Mouse (Mus musculus) spleen, embryonic (tissue): ENCODE measurements around the gene Atf7ip.
"Not testable (repeated sequence)": the region's sequence is repeated elsewhere in the genome, so short reads cannot be mapped to it uniquely, and the experiment has no call there.

Source experiments
- CTCF ChIA-PET: fragments of 350-600 bp; sonication (Branson Sonifier 250); formaldehyde crosslinking; loops from one replicate; lab custom pipeline; 2022; lab: Charles Lee

Gene Atf7ip

DNA sequence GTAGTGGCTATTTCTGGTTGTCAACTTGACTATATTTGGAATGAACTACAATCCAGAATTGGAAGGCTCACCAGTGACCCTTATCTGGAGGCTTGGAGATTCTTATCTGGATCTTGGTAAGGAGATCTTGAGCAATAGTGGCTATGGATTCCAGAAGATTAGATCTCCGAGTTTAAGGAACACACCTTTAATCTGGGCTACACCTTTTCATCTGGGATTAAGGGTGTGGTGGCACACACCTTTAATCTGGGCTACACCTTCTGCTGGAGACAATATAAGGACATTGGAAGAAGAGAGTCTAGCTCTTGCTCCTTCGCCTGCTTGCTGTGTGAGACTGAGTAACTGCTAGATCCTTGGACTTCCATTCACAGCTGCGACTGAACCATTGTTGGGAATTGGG, at the start of gene Atf7ip:
Gene Atf7ip (plus strand): TSS at position 301 of the 400 bp plus-strand sequence.
- CTCF ChIA-PET = not testable (repeated sequence)

DNA sequence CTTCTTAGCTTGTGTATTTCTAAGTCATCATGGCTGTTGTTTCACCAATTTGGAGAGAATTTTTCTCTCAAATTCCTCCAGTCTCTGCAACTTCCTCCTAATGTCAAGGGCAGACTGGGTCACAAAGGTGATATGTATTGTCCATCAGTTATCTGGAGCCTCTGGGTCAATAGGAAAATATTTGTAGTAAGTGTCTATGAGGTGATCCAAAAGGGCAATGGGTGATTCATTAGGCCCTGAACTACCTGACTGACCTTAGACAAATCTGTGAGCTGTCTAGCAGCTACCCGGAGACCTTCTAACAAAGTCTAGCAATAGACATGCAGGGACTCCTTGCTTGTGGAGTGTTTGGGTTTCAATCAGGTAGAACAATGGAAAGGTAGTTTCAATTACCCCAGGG, 49.7 kb upstream of the Atf7ip start:
- CTCF ChIA-PET = no interaction called here

DNA sequence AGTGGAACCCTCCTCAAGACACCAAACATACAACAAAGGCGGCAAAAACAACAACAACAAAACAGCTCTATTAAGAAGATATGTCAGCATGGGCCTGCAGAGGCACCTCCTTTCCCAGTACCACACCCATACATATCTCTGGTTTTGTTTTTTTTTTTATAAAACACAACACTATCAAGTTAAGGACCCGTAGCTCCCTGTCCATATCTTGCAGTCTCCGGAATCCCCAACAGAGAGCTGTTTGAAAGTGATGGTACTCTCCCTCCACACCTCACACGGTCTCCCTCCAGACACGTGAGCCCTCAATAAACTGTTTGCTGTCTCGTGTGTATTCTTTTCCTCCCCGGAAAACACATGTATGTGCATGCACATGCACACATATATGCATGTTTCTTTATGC, 46.8 kb upstream of the Atf7ip start:
- CTCF ChIA-PET = interaction anchor here (0.5 kb wide), 1 partner anchor 14 kb away, joined by 3 read pairs; no protein-coding TSS in a partner anchor

DNA sequence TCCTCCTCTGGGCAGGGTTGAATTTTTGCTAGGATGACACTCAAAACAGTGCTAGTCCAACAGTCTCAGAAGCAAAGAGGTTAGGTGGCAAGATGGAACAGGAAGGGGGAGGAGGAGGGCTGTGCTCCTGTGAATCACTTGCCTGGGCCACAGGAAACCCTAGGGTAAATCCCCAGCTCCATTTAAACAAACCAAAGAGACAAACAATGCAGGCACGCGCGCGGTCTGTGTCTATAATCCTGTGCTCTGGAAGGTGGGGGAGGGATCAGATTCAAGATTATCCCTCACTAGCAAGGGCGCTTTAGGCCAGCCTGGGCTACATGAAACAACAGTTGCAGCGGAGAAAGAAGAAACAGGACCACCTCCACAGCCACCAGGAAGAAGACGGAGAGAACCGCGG, 42.5 kb upstream of the Atf7ip start:
- CTCF ChIA-PET = interaction anchor here (0.7 to 0.9 kb wide), 4 partner anchors 20 to 354 kb away, joined by 3 to 8 read pairs (median 4); no protein-coding TSS in a partner anchor

DNA sequence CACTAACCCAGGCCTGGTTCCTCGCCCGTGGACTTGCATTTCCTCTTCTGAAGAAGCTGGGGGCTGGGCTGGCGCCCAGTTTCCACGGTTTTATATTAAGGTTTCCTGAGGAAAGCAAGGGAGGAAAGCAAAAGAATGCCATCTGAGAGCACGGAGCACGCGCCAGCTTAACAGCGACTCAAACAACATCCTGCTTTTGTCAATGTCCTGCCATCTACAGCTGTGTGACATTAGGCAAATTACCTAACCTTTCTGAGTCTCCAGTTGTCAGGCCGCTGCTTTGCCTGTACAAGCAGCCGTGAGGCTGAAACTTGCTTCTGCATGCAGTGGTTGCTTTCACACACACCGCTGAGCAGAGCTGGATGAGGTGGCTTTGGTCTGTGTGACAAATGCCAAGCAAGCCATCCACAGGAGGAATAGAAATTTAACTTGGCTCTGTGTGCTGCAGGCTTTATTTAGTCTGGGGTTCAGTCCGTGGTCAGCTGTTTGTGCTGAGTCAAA, 41.8 kb upstream of the Atf7ip start:
- CTCF ChIA-PET = interaction anchor here (0.5 to 0.9 kb wide), 5 partner anchors 10 to 277 kb away, joined by 3 to 6 read pairs (median 3); no protein-coding TSS in a partner anchor

DNA sequence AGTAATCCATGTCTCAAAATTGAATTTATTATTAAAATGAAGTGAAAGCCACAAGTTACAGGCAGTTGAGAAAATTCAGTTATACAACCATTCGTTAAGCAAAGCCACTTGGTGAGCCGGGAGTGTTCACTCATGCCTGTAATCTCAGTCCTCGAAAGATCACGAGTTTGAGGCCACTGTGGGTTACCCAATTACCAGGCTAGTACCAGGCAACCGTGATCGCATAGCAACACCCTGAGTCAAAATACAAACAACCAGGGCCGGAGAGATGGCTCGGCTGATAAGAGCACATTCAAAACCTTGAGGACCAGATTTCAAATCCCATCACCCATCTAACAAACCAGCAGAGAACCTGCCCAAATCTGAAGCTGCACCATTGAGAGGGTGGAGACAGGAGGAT, 40.9 kb upstream of the Atf7ip start:
- CTCF ChIA-PET = interaction anchor here (0.5 to 1.0 kb wide), 2 partner anchors 86 to 165 kb away, joined by 3 to 4 read pairs; no protein-coding TSS in a partner anchor

DNA sequence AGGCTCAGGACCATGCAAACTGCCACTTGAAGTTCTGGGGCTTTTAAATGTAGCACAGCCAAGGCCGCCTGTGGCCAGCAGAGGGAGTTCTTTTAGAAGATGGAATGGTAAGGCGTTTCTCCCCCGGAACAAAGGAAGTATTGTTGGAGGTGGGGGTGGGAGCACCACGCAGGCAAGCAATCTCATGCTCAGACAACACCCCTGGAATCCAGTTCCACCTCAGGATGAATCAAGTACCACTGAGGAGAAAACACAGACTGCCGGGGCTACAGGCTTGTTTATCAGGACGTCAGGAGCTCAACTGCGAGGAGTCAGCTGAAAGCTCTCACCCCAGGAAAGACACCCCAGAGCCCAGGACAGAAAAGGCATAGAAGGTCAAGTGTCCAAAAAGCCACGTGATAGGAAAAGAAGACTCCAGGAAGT, 40.0 kb upstream of the Atf7ip start:
- CTCF ChIA-PET = interaction anchor here (0.7 to 1.2 kb wide), 4 partner anchors 45 to 90 kb away, joined by 3 to 5 read pairs (median 4); no protein-coding TSS in a partner anchor

DNA sequence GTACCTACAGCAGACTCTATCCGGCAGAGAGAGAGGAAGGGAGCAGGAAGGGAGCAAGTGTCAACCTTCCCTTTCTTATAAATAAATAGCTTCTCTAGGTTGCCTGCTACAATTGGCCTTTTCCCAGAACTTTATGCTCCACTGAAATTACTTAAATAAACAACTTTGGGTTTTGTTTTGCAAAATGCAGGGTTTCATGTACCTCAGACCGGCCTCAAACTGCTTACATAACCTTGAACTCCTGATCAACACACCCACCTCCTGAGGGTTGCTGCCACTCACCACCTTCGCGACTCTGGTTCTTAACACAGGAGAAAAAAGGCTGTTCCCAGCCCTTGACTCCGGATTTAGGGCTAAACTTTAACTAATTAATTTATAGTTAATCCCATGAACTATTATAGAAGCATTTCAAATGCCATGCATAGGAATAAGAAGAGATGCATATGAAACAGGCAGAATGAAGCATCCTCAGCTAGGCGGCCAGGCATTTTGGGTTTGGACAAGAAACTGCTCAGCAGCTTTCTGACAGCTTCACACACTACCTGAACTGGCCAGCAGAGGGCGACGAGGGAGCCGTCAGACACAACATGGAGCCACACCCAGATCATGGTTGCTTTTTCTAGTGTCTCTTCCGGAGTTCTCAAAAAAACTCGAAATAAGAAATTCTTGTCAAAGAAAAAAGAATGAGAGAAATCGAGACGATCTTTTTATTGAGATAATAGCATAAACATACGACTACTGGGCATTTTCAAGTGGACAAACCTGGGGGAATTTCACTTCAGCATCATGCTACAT, 38.8 kb upstream of the Atf7ip start:
- CTCF ChIA-PET = no interaction called here

DNA sequence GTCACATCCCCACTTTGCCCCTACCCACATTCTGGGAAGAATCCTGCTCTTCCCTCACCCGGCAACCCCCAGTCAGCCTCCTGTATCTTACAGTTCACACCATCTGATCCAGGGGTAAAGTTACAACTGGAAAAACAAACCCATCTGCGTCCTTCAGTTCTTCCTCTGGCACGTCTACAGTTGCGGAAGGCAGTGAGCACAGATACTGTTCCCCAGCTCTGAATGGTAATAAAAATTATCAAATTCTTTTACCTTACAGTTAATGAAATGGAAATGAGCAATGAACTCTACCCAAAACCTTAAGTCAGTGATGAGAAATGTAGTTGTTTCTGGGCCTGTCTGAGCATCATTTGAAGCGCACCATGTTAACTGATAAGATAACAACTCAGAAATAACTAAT, 38.1 kb upstream of the Atf7ip start:
- CTCF ChIA-PET = no interaction called here

DNA sequence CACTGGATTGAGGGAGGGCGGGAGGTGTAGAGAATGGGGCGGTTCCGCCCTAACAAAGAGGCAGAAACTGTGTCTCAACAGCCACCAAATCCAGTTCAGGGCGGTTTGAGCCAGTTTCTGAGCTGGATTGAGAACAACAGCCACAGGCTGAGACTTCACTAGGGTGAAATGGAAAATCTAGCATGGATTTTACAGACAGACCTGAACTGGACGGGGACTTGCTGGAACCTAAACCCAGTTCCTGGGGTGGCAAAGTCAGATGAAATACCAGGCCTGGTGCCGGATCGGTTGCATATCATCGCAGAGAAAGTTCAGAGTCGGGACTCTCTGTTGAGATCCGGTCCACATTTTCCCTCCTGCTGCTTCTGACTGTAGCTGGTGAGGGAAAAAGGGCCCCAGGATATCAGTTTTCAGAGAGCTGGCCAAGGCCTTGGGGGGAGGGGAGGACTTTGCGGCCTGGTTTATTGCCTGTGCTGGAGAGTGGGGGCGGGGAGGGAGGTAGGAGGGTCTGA, 37.5 kb upstream of the Atf7ip start:
- CTCF ChIA-PET = interaction anchor here (1.1 kb wide), 1 partner anchor 53 kb away, joined by 7 read pairs; no protein-coding TSS in a partner anchor

DNA sequence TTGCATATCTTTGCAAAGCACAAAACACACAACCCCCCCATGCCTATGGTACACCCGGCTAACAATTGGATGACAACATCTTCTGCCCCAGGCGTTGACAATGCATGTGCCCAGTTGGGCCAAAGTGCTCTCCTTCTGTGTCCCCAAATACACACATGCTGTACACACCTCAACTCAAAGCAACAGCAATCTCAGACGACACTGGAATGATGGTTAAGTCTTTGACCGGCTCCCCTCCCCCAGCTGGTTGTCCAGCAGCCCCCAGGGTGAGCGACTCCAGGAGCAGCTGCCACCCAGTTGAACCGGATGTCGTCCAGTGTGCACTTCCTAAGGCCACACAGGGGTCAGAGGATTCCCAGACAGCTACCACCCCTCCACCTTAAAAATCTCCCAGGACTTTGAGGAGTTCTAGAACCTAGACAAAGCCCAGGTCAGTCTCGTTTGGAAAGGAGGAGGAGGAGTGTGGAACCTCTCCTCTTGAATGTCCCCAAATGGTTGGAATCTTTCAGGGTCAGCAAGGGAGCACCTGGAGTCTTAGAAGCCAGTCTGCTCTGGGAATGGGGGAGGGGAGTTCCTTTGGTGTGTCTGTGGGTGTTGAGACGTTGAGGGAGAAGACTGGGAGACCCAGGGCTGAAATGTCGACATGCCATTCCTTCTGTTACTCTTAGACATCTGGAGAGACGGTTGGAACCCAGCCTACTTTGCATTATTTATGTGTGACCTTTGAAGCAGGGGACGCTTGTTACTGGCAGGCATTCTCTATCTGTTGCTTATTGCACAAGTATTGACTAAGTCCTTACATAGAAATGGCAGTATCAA, 36.8 kb upstream of the Atf7ip start:
- CTCF ChIA-PET = interaction anchor here (1.1 kb wide), 1 partner anchor 52 kb away, joined by 7 read pairs; no protein-coding TSS in a partner anchor

DNA sequence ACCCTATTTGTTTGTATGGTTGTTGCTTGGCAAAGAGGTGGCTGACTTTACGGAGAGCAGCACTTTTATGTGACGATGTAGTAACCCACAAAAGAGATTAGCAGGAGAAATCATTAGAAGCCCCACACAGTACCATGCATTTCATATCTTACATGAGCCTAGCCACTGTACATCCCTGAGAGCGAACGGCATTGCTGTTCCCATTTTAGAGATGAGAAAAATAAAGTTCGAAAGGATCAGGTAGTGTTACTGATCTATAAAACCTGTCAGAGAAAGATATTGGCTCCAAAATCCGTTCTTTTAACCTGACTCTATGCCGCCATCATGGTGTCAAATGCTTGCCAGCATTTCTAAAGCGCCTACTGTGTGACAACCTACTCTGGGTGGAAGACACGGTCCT, 36.2 kb upstream of the Atf7ip start:
- CTCF ChIA-PET = no interaction called here

DNA sequence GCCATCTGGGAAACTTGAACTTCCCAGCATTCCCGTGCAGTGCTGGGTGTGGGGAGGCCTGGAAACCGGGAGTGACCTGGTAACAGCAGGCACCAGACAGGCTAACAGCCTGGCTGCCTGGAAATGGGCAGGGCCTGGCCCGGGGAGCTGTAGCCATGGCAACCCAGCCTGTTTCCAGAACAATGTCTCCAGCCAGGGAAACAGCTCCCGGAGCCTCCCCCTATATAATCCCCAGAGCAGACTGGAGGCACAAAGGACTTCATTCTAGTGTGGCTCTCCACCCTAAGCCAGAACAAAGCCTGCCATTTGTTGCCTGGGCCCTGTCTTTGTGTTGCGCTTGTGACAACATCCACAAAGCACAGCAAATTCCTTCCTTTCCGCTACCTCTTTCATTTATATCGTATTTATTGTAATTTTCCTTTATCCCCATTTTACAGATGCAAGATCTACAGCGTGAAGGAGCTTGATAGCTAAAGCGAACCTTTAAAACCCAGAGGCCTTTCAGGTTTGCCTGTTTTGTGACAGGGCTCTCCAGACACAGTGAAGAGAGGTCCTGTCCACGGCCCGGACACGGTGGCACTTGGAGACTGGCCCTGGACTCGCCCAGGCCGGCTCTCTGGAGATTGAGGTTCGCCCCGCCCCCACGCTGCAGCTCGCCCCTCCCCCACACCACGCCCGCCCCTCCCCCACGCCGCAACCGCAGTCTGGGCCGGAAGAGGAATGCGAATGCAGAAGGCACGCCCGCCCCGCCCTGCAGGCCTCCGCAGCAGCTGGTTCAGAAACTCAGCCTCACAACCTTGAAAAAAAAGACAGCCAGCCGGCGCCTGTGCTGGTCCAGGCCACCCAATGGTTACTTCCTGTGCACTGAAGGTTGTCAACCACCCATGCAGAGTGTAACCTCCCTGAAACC, 35.4 kb upstream of the Atf7ip start:
- CTCF ChIA-PET = no interaction called here

DNA sequence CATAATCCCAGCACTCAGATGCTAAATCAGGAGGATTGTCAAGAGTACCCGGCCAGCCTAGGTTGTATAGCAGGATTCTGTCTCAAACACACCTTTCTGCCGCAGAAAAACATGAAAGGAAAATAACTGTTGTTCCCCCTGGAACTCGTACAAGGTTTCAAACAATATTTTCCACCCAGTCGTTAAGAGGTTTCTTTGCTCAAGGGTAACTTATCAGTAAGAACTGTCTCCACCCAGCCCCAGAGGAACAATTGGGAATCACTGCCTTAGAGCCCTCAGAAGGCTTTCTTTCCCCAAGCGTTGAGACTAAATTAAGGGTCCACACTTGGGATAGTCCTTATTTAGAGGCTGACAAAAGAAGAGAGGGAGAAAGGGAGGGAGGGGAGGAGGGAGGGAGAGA, 34.4 kb upstream of the Atf7ip start:
- CTCF ChIA-PET = interaction anchor here (0.7 to 1.1 kb wide), 3 partner anchors 12 to 78 kb away, joined by 3 to 4 read pairs (median 3); no protein-coding TSS in a partner anchor

DNA sequence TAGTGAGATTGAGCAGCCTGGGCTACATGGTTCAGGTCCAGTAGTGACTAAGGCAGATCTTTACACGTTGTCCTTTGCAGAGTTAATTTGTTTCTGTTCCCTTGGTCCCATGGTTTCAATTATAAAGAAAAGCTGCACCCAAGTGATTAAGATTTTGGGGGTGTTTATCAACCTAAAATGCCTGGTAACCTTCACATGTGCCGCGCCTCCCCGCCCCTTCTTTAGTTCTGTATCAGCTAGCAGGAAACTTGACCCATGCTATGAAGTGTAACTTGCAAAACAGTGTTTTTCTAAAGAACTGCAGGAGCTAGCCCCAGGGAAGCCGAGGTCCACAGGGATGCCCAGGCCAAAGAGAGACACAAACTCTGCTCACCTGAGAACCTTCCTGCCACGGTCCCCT, 33.2 kb upstream of the Atf7ip start:
- CTCF ChIA-PET = interaction anchor here (0.6 kb wide), 1 partner anchor 84 kb away, joined by 3 read pairs; no protein-coding TSS in a partner anchor

DNA sequence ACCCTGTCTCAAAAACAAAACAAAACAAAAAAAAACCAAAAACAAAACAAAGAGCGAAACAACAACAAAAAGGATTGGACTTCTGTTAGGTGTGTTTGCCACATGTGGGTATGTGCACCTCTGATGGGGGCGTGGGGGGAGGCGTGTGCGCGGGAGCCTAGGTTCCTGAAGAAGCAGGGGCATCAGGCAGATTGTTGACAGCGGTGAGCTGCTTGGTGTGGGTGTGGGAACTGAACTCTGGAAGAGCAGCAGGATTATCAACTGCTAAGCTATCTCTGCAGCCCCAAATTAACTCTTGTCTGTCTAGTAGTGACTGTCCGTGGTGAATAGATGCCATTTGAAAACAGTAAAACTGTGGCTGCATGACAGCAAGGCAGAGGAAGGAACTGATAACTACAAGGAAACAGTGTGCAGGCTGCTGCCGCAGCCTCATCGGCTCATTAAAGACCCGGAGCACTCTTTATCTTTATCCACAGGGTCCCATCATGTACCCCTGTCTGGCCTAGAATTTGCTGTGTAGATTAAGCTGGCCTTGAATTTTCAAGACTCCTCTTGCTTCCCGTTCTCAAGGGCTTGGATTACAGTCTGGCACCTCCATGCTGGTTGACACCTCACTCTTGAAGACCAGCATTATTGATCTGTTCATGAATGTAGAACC, 32.4 kb upstream of the Atf7ip start:
- CTCF ChIA-PET = no interaction called here

DNA sequence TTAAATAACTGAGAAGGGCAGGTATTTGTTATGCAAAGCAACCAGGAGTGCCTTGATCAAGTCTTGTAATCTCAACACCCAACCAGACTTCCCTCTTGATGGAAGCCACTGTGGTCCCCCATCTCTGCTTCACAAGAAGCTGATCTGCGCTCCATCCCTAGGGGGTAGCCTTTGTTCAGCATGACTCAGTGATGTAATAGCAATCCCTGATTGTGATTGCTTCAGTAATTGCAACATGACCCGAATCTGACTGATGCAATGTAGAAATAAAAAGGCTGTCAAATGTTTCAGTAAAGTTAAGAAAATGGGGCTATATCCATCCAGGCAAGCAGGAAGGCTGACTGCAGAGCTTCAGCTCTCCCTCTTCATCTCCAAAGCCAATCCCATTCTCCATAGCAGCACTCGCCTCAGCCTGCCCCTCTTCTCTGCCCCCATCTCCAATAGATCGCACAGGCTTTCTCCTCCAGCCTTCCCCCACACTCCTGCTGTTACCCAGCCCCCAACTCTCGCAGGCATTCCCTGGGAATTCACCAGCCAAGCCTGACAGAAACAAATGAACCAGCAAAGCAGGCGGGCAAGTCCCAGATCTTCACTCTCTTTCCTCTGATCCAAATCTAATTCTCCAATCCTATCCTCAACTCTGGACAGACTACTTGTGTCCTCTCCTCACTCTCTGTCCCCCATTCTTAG, 30.7 kb upstream of the Atf7ip start:
- CTCF ChIA-PET = no interaction called here

DNA sequence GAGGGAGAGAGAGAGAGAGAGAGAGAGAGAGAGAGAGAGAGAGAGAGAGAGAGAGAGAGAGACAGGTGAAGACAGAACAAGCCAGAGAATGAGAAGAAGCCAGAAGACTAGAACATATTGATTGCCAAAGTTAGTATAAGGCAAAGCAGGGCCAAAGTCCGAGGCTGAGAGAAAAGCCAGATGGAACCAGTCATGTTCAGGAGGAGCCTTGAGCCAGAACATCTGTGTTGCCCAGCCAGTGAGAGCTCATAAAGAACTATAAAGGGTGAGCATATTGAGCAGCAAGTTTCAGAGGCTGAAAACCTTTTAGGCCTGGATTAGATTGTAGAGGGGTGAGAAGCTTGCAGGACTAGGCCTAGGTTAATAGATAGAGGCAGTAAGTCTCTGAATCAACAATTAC, 28.1 kb upstream of the Atf7ip start:
- CTCF ChIA-PET = no interaction called here

DNA sequence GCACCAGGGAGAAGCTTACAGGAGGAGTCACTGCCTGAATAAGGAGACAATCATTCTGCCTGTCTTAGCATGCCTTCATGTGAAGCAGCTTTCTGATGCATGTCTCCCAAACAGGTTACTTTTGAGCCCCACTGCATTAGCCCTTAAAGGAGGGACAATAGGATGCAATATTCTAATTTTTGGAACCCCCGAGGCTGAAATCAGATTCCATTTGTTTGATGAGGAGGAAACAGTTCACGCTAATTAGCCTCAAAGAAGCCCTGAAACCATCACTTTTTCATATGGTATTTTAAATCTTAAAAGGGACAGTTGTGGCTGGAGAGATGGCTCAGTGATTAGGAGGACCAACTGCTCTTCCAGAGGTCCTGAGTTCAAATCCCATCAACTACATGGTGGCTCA, 22.4 kb upstream of the Atf7ip start:
- CTCF ChIA-PET = interaction anchor here (0.8 to 1.4 kb wide), 3 partner anchors 11 to 20 kb away, joined by 3 to 4 read pairs (median 3); no protein-coding TSS in a partner anchor
